In genomic region chr5:74067831-74068713, GRCm38 (mm10) we compare ENCODE assay signal across 8 mouse cellular contexts. TPM values are rescaled to one million over a fixed set of nuclear protein-coding genes. Genes with fewer than 3 reads are reported as not detected.
A peak's percentile ranks its signal among the peaks of the same experiment; 100 is the strongest.
DNase-seq lines count a peak whose midpoint lies in the region; ATAC-seq and TF ChIP-seq lines count a peak whose summit lies in the region.

Gene Usp46 (minus strand): TSS chr5:74068431.

- DNase-seq in A20 (ENCODE audit: low read depth, low spot score) = peak; percentile 78
- DNase-seq in heart, embryonic 10.5 days (ENCODE audit: low spot score) = peak; percentile 91
- peak; percentile 72 for DNase-seq in naive thymus-derived CD4-positive, alpha-beta T cell, adult 2 months (ENCODE audit: low read depth)
- peak; percentile 90 to 96 for DNase-seq in spleen, postnatal 4 days (ENCODE audit: low spot score in 2 of 2)

- H3K27me3 ChIP-seq in embryonic facial prominence, embryonic 15.5 days = no peaks in the 10 kb centered on the region
- H3K27me3 ChIP-seq in heart, embryonic 10.5 days (ENCODE audit: insufficient read depth, poor library complexity, severe bottlenecking) = no peaks in the 10 kb centered on the region
- no peaks in the 10 kb centered on the region for H3K27me3 ChIP-seq in kidney, embryonic 14.5 days (ENCODE audit: control insufficient read depth, insufficient read depth, low read length)
- no peaks in the 10 kb centered on the region for H3K27me3 ChIP-seq in liver, embryonic 12.5 days (replicated peaks)

- no peak for TF ChIP-seq CTCF in bone marrow, adult 2 months (IDR thresholded peaks at IDR 0.05; ENCODE audit: control insufficient read depth, insufficient read depth, low read length)

- H3K4me3 ChIP-seq in bone marrow, adult 2 months (replicated peaks; ENCODE audit: control insufficient read depth, low read depth, low read length) = peak within 1 kb of the TSS; percentile 99
- peak within 1 kb of the TSS; percentile 87 for H3K4me3 ChIP-seq in embryonic facial prominence, embryonic 15.5 days (replicated peaks)
- peak within 1 kb of the TSS; percentile 96 for H3K4me3 ChIP-seq in heart, embryonic 10.5 days
- H3K4me3 ChIP-seq in kidney, embryonic 14.5 days (ENCODE audit: low read length) = peak within 1 kb of the TSS; percentile 93
- H3K4me3 ChIP-seq in liver, embryonic 12.5 days = peak within 1 kb of the TSS; percentile 80

- H3K27ac ChIP-seq in bone marrow, adult 2 months (ENCODE audit: control insufficient read depth, insufficient read depth, low read depth, low read length, poor library complexity) = peak within 1 kb of the TSS; percentile 95
- H3K27ac ChIP-seq in embryonic facial prominence, embryonic 15.5 days (replicated peaks) = peak within 1 kb of the TSS; percentile 99
- peak within 1 kb of the TSS; percentile 99 for H3K27ac ChIP-seq in heart, embryonic 10.5 days
- H3K27ac ChIP-seq in kidney, embryonic 14.5 days (ENCODE audit: low read depth, low read length) = peak within 1 kb of the TSS; percentile 98
- H3K27ac ChIP-seq in liver, embryonic 12.5 days = peak within 1 kb of the TSS; percentile 93

- H3K4me2 ChIP-seq in embryonic facial prominence, embryonic 15.5 days (replicated peaks) = peak within 1 kb of the TSS; percentile 76
- H3K4me2 ChIP-seq in kidney, embryonic 14.5 days (replicated peaks; ENCODE audit: low read depth, low read length) = peak within 1 kb of the TSS; percentile 82
- peak within 1 kb of the TSS; percentile 97 for H3K4me2 ChIP-seq in liver, embryonic 12.5 days

- H3K36me3 ChIP-seq in embryonic facial prominence, embryonic 15.5 days = no peaks in the 10 kb centered on the region
- no peaks in the 10 kb centered on the region for H3K36me3 ChIP-seq in heart, embryonic 10.5 days
- no peaks in the 10 kb centered on the region for H3K36me3 ChIP-seq in kidney, embryonic 14.5 days (ENCODE audit: control insufficient read depth, insufficient read depth, low read length)
- H3K36me3 ChIP-seq in liver, embryonic 12.5 days = no peaks in the 10 kb centered on the region; the same call in 1 of the 2 replicates

- WGBS in bone marrow, adult 2 months = under 1% methylated on average over 73 of the region's 89 CpGs
- WGBS in embryonic facial prominence, embryonic 15.5 days = under 1% methylated on average over 89 of the region's 89 CpGs
- under 1% methylated on average over 88 of the region's 89 CpGs for WGBS in heart, embryonic 10.5 days
- WGBS in kidney, embryonic 14.5 days = under 1% methylated on average over 84 of the region's 89 CpGs
- under 1% methylated on average over 74 of the region's 89 CpGs for WGBS in liver, embryonic 12.5 days (ENCODE audit: insufficient replicate concordance)

- H3K9ac ChIP-seq in embryonic facial prominence, embryonic 15.5 days = peak within 1 kb of the TSS; percentile 93
- peak within 1 kb of the TSS; percentile 96 for H3K9ac ChIP-seq in kidney, embryonic 14.5 days (ENCODE audit: low read depth, low read length)
- peak within 1 kb of the TSS; percentile 93 for H3K9ac ChIP-seq in liver, embryonic 12.5 days

- ATAC-seq in embryonic facial prominence, embryonic 15.5 days (ENCODE audit: insufficient number of reproducible peaks, low FRiP score, low TSS enrichment, low read depth) = peak; percentile 90
- peak; percentile 91 for ATAC-seq in kidney, embryonic 14.5 days (ENCODE audit: low FRiP score, low TSS enrichment)
- peak; percentile 84 for ATAC-seq in liver, embryonic 12.5 days

- H3K9me3 ChIP-seq in embryonic facial prominence, embryonic 15.5 days (replicated peaks) = no peaks in the 10 kb centered on the region
- no peaks in the 10 kb centered on the region for H3K9me3 ChIP-seq in heart, embryonic 10.5 days
- H3K9me3 ChIP-seq in kidney, embryonic 14.5 days (ENCODE audit: control insufficient read depth, low read length) = no peaks in the 10 kb centered on the region
- no peaks in the 10 kb centered on the region for H3K9me3 ChIP-seq in liver, embryonic 12.5 days (replicated peaks)

- TF ChIP-seq POLR2A in bone marrow, adult 2 months (IDR thresholded peaks at IDR 0.05; ENCODE audit: borderline replicate concordance, control insufficient read depth, low read depth, low read length) = peak; percentile 87

- peaks cover 3% of the 10 kb centered on the region; the same call in 1 of the 2 replicates for H3K4me1 ChIP-seq in bone marrow, adult 2 months (ENCODE audit: control insufficient read depth, insufficient read depth, low read length)
- H3K4me1 ChIP-seq in embryonic facial prominence, embryonic 15.5 days = peaks cover 40% of the 10 kb centered on the region
- peaks cover 42% of the 10 kb centered on the region for H3K4me1 ChIP-seq in heart, embryonic 10.5 days
- peaks cover 35% of the 10 kb centered on the region for H3K4me1 ChIP-seq in kidney, embryonic 14.5 days (ENCODE audit: control insufficient read depth, insufficient read depth, low read length)
- peaks cover 59% of the 10 kb centered on the region for H3K4me1 ChIP-seq in liver, embryonic 12.5 days

RNA-seq across cellular contexts. Expression of gene Usp46, which starts in this region (rescaled TPM):
- 17.6 and 17.8 TPM in 2 replicates for polyA plus RNA-seq in bone marrow, adult 2 months (2011; ENCODE audit: insufficient read depth, insufficient read length, low replicate concordance, missing spikeins)
- polyA plus RNA-seq in embryonic facial prominence, embryonic 15.5 days (2015; fragmentation: Nextera tagmentation; extraction: Ambion mirVana) = 27.2 and 30.3 TPM in 2 replicates
- 31.0 and 34.7 TPM in 2 replicates for polyA plus RNA-seq in heart, embryonic 10.5 days (2016; fragmentation: Nextera tagmentation; extraction: Ambion mirVana)
- 27.6 and 34.5 TPM in 2 replicates for polyA plus RNA-seq in kidney, embryonic 14.5 days (2014; fragmentation: Nextera tagmentation; extraction: Ambion mirVana)
- polyA plus RNA-seq in liver, embryonic 12.5 days (2016; fragmentation: Nextera tagmentation; extraction: Ambion mirVana) = 29.5 and 31.8 TPM in 2 replicates

Comparison
In these comparisons a context has a peak if more than half of its experiments do, and no peak if none do; other contexts are left out.
1. Peak in every context shown above with its lines: DNase-seq, ATAC-seq, H3K4me3 ChIP-seq and H3K27ac ChIP-seq.